Mouse (Mus musculus): ENCODE data around the gene Galnt10.

GRCm38 (mm10) chr11:57661492-57662229 is 16.4 kb downstream of the Galnt10 start:
- TF ChIP-seq CTCF (IDR thresholded peaks at IDR 0.05; ENCODE audit: extremely low read depth, insufficient read length, insufficient replicate concordance, low read depth, low read length) (no peak), POLR2A (IDR thresholded peaks at IDR 0.05; ENCODE audit: low read depth, low read length) (no peak)
